Mouse (Mus musculus): ENCODE data around the gene Tmem217. TPM values are rescaled to one million over a fixed set of nuclear protein-coding genes. Genes with fewer than 3 reads are reported as not detected.
"Not testable (repeated sequence)": the region's sequence is repeated elsewhere in the genome, so short reads cannot be mapped to it uniquely, and the experiment has no call there.

Tmem217 gene
- total RNA-seq, 1 experiment: 0.31 TPM

GRCm38 (mm10) chr17:29500243-29500740 is 51.9 kb downstream of the Tmem217 start:
- Histone ChIP-seq H3K4me3 (ENCODE audit: insufficient read depth in 1 of 2, low read depth in 1 of 2, low read length in 2 of 2, poor library complexity in 1 of 2, severe bottlenecking in 1 of 2) (no peak overlapping the region), H3K4me1 (ENCODE audit: control insufficient read depth in 2 of 2, insufficient read depth in 2 of 2, low read length in 2 of 2, poor library complexity in 1 of 2) (peaks cover 8 to 17% of the 10 kb centered on the region in 2 experiments; a peak in 3 of 4 replicates), H3K36me3 (ENCODE audit: control insufficient read depth, insufficient read depth, low read length, poor library complexity, severe bottlenecking) (peaks cover 4% of the 10 kb centered on the region; the same call in 1 of the 2 replicates), H3K27ac (ENCODE audit: insufficient read depth, low read depth, low read length, poor library complexity, severe bottlenecking) (no peak overlapping the region), H3K9me3 (ENCODE audit: control insufficient read depth, insufficient read depth, low read depth, low read length) (no peaks in the 10 kb centered on the region), H3K9ac (ENCODE audit: insufficient read depth, low read depth, low read length, poor library complexity, severe bottlenecking) (no peak overlapping the region; the same call in 1 of the 2 replicates)
- TF ChIP-seq HCFC1 (IDR thresholded peaks at IDR 0.05; ENCODE audit: borderline replicate concordance, insufficient read depth, low read length): no peak
- TF ChIP-seq CHD2 (IDR thresholded peaks at IDR 0.05; ENCODE audit: low read depth, low read length): no peak
- TF ChIP-seq ZC3H11A (IDR thresholded peaks at IDR 0.05; ENCODE audit: borderline replicate concordance, low read depth, low read length): no peak
- TF ChIP-seq ZNF384 (IDR thresholded peaks at IDR 0.05; ENCODE audit: low read depth, low read length): no peak
- TF ChIP-seq MAFK (IDR thresholded peaks at IDR 0.05; ENCODE audit: insufficient read depth, low read depth, low read length): no peak
- in situ Hi-C loops (cut with MboI; ENCODE audit: low sequenced_read_pairs in 2 of 2, unreplicated experiment in 2 of 2): no loop called here
- no peak for DNase-seq (ENCODE audit: low read depth, low spot score)

GRCm38 (mm10) chr17:29499511-29499910 is 52.7 kb downstream of the Tmem217 start:
- H3K9me3 ChIP-seq (ENCODE audit: control insufficient read depth, insufficient read depth, low read depth, low read length): no peaks in the 10 kb centered on the region
- H3K36me3 ChIP-seq (ENCODE audit: control insufficient read depth, insufficient read depth, low read length, poor library complexity, severe bottlenecking): peaks cover 9% of the 10 kb centered on the region
- no peak for DNase-seq (ENCODE audit: low read depth, low spot score)
- TF ChIP-seq HCFC1 (IDR thresholded peaks at IDR 0.05; ENCODE audit: borderline replicate concordance, insufficient read depth, low read length) (no peak), ZC3H11A (IDR thresholded peaks at IDR 0.05; ENCODE audit: borderline replicate concordance, low read depth, low read length) (no peak), ZNF384 (IDR thresholded peaks at IDR 0.05; ENCODE audit: low read depth, low read length) (no peak), CHD2 (IDR thresholded peaks at IDR 0.05; ENCODE audit: low read depth, low read length) (no peak), MAFK (IDR thresholded peaks at IDR 0.05; ENCODE audit: insufficient read depth, low read depth, low read length) (no peak)
- H3K4me3 ChIP-seq (ENCODE audit: insufficient read depth in 1 of 2, low read depth in 1 of 2, low read length in 2 of 2, poor library complexity in 1 of 2, severe bottlenecking in 1 of 2): no peak overlapping the region
- peaks cover 8 to 17% of the 10 kb centered on the region in 2 experiments; a peak in 3 of 4 replicates for H3K4me1 ChIP-seq (ENCODE audit: control insufficient read depth in 2 of 2, insufficient read depth in 2 of 2, low read length in 2 of 2, poor library complexity in 1 of 2)
- no peak overlapping the region for H3K9ac ChIP-seq (ENCODE audit: insufficient read depth, low read depth, low read length, poor library complexity, severe bottlenecking)
- in situ Hi-C loops (cut with MboI; ENCODE audit: low sequenced_read_pairs in 2 of 2, unreplicated experiment in 2 of 2): no loop called here
- no peak overlapping the region for H3K27ac ChIP-seq (ENCODE audit: insufficient read depth, low read depth, low read length, poor library complexity, severe bottlenecking)

GRCm38 (mm10) chr17:29498952-29499351 is 53.2 kb downstream of the Tmem217 start:
- Histone ChIP-seq H3K36me3 (ENCODE audit: control insufficient read depth, insufficient read depth, low read length, poor library complexity, severe bottlenecking) (peaks cover 14% of the 10 kb centered on the region), H3K4me1 (ENCODE audit: control insufficient read depth in 2 of 2, insufficient read depth in 2 of 2, low read length in 2 of 2, poor library complexity in 1 of 2) (peaks cover 8 to 17% of the 10 kb centered on the region in 2 experiments; a peak in 3 of 4 replicates)
- H3K27ac ChIP-seq (ENCODE audit: insufficient read depth, low read depth, low read length, poor library complexity, severe bottlenecking); H3K9me3 ChIP-seq (ENCODE audit: control insufficient read depth, insufficient read depth, low read depth, low read length); H3K4me3 ChIP-seq (ENCODE audit: insufficient read depth in 1 of 2, low read depth in 1 of 2, low read length in 2 of 2, poor library complexity in 1 of 2, severe bottlenecking in 1 of 2); DNase-seq (ENCODE audit: low read depth, low spot score); in situ Hi-C loops (cut with MboI; ENCODE audit: low sequenced_read_pairs in 2 of 2, unreplicated experiment in 2 of 2); H3K9ac ChIP-seq (ENCODE audit: insufficient read depth, low read depth, low read length, poor library complexity, severe bottlenecking): not testable (repeated sequence)

- Histone ChIP-seq H3K9me3 (ENCODE audit: control insufficient read depth, insufficient read depth, low read depth, low read length) (no peaks in the 10 kb centered on the region), H3K27ac (ENCODE audit: insufficient read depth, low read depth, low read length, poor library complexity, severe bottlenecking) (no peak overlapping the region), H3K4me1 (ENCODE audit: control insufficient read depth in 2 of 2, insufficient read depth in 2 of 2, low read length in 2 of 2, poor library complexity in 1 of 2) (peaks cover 8 to 16% of the 10 kb centered on the region in 2 experiments; a peak in 3 of 4 replicates), H3K4me3 (ENCODE audit: insufficient read depth in 1 of 2, low read depth in 1 of 2, low read length in 2 of 2, poor library complexity in 1 of 2, severe bottlenecking in 1 of 2) (no peak overlapping the region), H3K36me3 (ENCODE audit: control insufficient read depth, insufficient read depth, low read length, poor library complexity, severe bottlenecking) (peaks cover 23% of the 10 kb centered on the region), H3K9ac (ENCODE audit: insufficient read depth, low read depth, low read length, poor library complexity, severe bottlenecking) (no peak overlapping the region)
- TF ChIP-seq CHD2 (IDR thresholded peaks at IDR 0.05; ENCODE audit: low read depth, low read length): no peak
- TF ChIP-seq ZNF384 (IDR thresholded peaks at IDR 0.05; ENCODE audit: low read depth, low read length): no peak
- TF ChIP-seq MAFK (IDR thresholded peaks at IDR 0.05; ENCODE audit: insufficient read depth, low read depth, low read length): no peak
- TF ChIP-seq HCFC1 (IDR thresholded peaks at IDR 0.05; ENCODE audit: borderline replicate concordance, insufficient read depth, low read length): no peak
- no peak for TF ChIP-seq ZC3H11A (IDR thresholded peaks at IDR 0.05; ENCODE audit: borderline replicate concordance, low read depth, low read length)
- in situ Hi-C loops (cut with MboI; ENCODE audit: low sequenced_read_pairs in 2 of 2, unreplicated experiment in 2 of 2): no loop called here
- no peak for DNase-seq (ENCODE audit: low read depth, low spot score)
Measured at GRCm38 (mm10) chr17:29498028-29498427, 54.2 kb downstream of the Tmem217 start.

- Histone ChIP-seq H3K36me3 (ENCODE audit: control insufficient read depth, insufficient read depth, low read length, poor library complexity, severe bottlenecking) (peaks cover 27% of the 10 kb centered on the region), H3K4me1 (ENCODE audit: control insufficient read depth in 2 of 2, insufficient read depth in 2 of 2, low read length in 2 of 2, poor library complexity in 1 of 2) (peaks cover 3 to 15% of the 10 kb centered on the region in 2 experiments; a peak in 3 of 4 replicates)
- in situ Hi-C loops (cut with MboI; ENCODE audit: low sequenced_read_pairs in 2 of 2, unreplicated experiment in 2 of 2); H3K9ac ChIP-seq (ENCODE audit: insufficient read depth, low read depth, low read length, poor library complexity, severe bottlenecking); H3K9me3 ChIP-seq (ENCODE audit: control insufficient read depth, insufficient read depth, low read depth, low read length); DNase-seq (ENCODE audit: low read depth, low spot score); H3K4me3 ChIP-seq (ENCODE audit: insufficient read depth in 1 of 2, low read depth in 1 of 2, low read length in 2 of 2, poor library complexity in 1 of 2, severe bottlenecking in 1 of 2); H3K27ac ChIP-seq (ENCODE audit: insufficient read depth, low read depth, low read length, poor library complexity, severe bottlenecking): not testable (repeated sequence)
Measured at GRCm38 (mm10) chr17:29497481-29497880, 54.7 kb downstream of the Tmem217 start.
